Mouse (Mus musculus): ENCODE data around the gene Gm498.

The Gm498 gene

DNA sequence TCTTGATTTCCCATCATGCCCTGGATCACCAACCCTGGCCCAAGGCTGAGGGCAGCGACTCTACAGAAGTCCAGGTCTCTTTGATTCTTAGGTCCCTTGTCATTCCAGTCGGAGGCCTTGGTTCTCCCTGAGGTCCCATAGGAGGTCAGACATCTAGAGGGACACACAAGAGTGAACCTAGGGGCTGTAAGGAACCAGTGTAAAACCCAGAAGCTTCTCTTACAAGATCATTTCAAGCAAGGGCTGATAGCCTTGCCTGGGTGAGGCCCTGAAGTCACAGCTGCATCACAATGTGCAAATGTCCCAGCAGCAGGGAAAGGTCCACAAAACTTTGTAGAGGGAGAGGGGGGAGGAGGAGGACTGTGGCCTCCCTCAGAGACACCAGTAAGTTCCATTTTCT lies at the start of gene Gm498:
Gene Gm498 (plus strand): TSS at position 301 of the 400 bp plus-strand sequence.
- DNase-seq, result no peak

DNA sequence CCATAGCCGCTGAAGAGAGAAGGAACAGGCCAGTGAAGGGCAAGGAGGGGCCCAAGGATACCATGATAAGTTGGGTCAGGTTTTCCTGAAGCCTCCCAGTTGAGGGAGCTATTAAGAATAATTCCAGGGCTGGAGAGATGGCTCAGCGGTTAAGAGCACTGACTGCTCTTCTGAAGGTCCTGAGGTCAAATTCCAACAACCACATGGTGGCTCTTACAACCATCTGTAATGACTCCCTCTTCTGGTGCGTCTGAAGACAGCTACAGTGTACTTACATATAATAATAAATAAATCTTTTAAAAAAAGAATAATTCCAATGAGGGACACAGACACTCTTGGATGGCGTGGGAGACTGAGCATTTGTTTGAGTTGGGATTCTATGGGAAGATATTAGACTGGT lies 47.4 kb upstream of the Gm498 start:
- peak; percentile 38 for DNase-seq

DNA sequence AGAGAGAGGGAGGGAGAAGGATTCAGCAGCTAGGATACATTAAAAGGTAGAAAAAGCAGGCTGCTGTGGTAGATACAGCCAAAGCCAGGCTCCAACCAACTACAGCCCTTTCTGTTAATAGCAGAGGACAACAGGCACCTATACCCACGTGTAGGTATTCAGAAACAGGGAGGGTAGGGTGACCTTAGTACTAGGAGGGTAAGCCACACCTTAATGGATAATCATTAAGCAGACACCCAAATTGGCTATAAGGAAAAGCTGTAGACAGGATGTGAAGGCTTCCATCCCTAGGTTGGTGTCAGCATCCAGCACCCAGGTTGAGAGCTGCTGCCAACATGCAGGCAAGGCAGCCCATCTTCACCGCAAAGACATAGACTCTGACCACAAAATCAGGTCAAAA lies 45.4 kb upstream of the Gm498 start:
- peak; percentile 47 for DNase-seq

DNA sequence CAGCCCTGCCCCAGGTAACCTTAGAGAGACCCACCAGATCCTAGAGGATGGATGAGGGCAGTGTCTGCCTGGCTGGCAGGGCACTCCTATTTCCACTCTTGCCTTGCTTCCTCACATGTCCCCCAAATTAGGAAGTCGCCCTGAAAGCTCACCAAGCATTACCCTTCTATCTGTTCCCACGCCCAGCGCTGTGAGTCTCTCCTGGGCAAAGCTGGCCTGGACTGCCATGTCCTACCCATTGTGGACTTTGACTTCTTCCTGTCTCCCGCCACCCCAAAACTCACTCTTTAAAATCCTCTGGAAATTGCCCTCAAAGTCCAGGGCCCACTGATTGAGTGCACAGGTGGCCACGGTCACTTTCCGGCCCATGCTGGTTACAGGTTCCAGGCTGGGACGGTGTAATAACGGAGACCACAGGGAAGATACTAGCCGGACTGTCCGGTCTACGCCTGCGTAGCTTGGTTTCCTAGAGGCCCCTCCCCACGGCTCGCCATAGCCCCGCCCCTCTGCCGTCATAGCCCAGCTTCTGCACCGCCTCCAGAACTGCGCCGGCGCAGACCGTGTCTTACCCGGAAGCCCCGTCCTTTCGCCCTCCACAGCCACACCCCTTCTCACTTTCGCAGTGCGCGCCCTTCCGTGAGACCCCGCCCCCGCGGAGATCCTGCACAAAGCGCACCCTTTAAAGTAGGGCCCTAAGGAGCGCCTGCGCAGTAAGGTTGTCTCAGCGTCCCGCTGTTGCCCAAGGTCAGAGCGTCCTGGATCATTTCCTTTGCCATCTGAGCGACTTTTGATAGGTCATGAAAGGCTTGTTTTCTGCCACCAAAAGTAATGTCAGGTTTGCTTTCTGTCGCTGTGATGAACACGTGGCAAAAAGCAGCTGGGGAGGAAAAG lies 44.0 kb upstream of the Gm498 start, which contains the start of the genes Nadsyn1 and Dhcr7:
Gene Nadsyn1 (minus strand): TSS at position 475 of the 891 bp plus-strand sequence.
Gene Dhcr7 (plus strand): TSS at position 771 of the 891 bp plus-strand sequence.
- DNase-seq, result peak; percentile 100

DNA sequence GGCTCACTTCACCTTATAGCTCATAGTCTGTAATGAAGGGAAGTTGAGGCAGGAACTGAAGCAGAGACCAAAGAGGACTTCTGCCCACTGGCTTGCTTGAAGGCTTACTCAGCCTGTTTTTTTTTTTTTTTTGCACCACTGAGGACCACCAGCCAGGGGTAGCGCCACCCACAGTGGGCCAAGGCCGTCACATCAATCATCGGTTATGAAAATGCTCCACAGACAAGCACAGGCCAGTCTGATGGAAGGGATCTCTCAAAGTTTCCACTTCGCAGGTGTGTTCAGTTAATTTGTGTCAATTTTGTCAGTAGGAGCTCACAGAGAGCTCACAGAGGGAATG lies 43.4 kb upstream of the Gm498 start:
- peak; percentile 31 for DNase-seq

DNA sequence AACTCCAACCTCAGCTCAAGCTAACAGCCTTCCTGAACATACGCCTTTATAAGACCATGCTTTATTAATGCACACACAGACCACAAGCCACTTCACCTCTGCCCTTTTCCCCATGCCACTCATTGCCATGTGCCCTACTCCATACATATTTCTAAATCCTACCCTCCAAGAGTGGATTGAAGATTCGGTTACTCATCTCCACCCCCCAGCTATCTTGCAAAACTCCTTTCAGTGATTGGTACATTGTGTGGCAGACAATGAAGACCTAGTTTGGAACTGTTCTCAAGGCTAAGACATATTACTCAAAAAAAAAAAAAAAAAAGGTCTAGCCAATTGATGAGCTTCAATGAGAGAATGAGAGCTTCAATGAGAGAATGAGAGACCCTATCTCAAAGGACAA lies 39.7 kb upstream of the Gm498 start:
- DNase-seq, result no peak

DNA sequence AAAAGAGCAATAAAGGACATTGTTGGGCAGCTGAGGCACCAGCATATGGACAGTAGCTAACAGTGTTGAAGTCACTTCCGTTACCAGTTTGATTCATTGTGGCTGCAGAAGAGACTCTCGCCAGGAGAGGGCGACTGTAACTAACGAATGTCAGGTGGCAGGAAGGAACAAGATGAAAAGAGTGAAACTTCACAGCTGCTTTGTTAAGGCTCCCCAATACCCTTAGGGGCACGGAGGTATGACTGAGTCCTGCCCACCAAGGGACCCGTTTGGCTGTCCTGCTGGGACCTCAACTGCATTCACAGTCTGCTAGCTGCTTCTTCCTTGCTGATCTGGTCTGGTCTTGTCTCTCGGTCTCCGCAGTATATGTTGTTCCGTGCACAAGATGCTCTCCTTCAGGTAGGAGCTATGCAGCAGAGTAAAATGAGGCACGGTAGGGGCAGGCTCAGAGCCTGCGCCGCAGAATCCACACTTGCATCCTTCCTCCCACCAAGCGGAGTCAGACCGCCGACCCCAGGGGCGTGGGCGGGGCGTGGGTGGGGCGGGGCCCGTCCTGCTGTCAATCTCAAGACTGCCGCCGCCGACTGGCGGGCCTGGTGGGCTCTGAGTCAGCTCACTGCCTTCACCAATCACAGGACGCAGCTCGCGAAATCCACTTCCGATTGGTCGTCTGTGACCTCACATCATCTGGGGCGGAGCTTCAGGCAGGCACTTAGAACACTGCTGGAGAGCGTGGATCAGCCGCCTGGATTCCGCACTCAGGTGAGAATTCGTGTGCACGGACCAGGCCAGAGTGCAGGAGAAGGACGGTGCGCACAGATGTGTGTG lies 36.9 kb upstream of the Gm498 start:
- DNase-seq, result peak; percentile 97

DNA sequence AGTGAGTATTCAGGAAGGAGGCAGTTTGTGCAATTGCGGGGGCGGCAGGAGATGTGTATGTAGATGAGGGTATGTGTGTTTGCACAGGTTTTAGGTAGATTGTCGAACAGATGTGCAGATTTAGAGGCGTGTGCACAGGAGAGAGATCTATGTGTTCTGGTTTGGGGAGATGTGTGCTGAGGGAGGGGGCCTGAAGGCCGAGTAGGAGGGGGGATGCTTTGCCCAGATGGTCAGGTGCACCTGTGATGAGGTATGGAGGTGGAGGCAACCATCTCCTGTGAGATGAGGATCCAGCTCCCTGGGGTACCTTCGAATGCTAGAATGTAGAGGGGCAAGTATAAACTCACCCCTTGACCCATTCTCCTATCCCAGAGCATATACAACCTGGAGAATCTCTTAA lies 36.2 kb upstream of the Gm498 start:
- DNase-seq, result no peak

DNA sequence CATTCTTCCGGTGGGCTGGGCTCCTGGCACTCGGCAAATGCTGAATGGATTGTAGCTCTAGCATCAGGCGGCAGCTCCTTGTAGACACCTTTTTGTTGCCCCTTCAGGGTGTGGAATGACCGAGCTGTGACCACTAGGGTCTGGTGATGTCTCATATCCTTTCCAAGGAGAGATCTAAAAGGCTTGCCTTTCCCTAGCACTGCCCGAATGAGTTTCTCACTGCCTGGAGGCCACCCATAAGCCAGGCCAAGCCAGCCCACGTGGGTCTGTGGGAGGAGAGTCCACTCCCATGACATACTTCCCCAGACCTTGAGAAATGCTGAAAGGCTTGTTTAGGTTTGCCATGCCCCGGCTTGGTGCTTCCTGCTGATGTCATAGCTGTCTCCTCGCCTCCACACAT lies 34.4 kb upstream of the Gm498 start:
- DNase-seq, result no peak

DNA sequence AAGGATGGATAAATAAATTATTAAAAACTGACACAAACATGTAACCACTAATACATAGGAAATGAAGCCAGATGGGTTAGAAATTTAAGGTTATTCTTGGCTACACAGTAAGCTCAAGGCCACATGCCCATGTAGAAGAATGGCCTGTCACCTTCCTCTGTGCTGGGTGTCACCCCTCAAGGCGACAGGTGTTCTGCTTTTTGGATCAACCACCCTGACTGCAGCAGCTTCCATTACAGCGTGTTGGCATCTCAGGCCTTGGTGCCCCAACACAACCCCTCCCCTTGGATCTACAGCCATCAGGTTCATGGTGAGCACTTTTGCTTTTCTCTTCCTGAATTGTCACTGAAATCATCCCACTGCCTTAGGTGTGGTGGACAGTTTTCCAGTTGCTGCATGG lies 34.0 kb upstream of the Gm498 start:
- DNase-seq, result no peak

DNA sequence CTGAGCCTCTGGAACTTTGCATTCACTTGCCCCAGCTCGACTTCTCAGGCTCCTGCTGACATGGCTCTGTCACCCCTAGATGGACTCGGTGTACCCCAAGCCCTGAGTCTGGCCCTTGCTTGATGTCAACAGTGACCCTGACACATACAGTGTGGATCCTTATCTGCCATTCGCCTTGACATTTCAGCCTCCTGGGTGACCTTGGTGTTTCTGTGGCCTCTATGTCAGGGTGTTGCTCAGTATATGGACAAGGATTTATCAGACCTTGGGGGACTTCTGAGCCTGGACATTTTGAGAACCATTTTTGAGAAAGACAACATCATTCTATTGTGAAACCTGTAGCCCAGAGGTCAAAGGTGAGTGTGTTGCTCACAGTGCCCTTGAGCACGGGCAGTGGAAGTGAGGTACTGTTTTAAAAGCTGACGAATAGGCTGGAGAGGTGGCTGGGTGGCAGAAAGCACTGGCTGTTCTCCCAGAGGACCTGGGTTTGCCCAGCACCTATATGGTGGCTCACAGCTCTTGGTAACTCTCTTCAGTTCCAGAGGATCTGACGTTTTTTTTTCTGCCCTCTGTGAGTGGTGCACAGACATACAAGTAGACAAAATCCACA lies 33.0 kb upstream of the Gm498 start:
- DNase-seq, result no peak

DNA sequence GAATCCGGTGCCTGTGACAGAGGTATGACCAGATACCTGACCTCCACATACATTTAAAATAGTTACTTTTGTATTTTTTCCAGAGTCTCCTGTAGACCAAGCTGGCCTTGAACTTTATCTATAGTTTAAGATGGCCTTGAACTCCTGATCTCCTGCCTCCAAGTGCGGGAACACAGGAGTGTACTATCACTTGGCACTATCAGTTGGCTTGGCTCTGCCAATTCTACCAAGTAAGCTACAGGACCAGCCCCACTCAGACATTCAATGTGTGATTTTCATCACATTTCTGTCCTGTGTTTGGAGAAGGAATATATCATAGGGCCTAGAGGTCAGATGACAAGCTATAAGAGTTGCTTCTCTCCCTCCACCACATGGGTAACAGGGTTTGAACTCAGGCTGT lies 32.3 kb upstream of the Gm498 start:
- DNase-seq, result no peak

DNA sequence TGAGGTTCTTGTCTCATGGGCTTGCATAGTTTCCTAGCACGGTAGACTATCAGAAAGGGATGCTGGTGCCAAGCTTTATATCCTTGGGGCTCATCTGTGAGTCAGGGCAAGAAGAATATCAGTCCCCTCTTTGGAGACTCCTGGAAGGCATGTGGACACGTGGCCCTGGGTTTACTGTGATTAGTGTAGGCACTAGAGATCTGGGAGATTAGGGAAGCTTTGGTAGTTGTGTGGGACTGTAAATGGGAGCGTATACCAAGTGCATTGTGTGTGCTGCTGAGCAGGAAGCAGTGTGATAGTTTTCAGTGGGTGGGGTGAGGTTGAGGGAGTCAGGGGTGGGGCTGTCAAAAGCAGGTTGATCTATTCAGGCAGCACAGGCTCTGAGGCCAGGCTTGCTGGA lies 31.7 kb upstream of the Gm498 start:
- DNase-seq, result no peak

DNA sequence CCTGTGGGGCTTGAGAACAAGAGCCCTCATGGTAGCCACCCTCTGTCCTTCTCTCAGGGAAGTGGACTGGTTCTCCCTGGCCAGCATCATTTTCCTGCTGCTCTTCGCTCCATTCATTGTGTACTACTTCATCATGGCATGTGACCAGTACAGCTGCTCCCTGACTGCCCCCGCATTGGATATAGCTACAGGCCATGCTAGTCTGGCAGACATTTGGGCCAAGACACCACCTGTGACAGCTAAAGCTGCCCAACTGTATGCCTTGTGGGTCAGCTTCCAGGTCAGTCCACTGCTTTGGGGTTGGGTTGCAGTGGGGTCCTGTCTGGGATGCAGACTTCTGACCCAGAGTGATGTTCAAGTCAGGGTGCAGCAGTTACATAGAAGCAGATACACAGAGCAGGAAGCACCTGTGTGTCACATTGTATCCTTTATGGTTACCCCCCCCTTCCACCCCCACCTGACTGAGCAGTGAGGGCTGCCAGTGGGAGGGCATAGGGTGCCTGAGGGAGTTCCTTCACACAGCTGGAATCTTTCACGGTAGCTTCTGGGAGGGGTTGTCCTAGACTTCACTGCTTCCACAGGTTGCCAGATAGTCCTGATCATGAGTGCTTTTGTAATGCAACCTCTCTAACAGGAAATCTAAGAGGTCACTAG lies 28.8 kb upstream of the Gm498 start:
- DNase-seq, result no peak

DNA sequence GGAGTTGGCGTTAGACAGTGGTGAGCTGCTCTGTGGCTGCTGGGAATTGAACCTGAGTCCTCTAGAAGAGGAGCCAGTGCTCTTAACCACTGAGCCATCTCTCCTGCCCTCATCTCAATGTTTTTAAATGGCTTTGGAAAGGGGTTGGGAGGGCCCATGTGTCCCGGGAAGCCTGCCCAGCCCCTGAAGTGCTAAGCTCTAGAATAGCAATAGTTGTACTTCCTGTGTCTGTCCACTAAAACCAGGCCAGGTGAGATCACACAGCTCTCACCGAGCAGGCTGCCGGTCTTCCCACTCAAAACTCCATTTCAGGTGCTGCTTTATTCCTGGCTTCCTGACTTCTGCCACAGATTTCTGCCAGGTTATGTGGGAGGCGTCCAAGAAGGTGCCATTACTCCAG lies 26.5 kb upstream of the Gm498 start:
- DNase-seq, result no peak

DNA sequence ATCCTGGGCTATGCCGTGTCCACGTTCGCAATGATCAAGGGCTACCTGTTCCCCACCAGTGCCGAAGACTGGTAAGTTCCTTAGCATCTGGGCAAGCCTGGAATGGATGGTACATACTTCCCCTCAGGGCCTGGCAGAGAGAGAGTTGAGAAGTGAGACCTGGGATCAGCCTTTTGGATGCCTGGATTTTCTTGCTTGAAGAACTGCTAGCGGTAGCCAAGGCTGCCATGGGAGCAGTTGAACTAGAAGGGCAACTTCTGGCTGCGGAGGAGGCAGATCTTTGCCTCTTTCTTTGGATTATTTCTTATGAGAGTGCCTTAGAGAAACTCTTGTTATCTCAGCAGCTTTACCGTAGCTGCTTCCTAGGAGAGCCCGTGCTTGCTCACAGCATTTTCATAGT lies 25.3 kb upstream of the Gm498 start:
- no peak for DNase-seq

DNA sequence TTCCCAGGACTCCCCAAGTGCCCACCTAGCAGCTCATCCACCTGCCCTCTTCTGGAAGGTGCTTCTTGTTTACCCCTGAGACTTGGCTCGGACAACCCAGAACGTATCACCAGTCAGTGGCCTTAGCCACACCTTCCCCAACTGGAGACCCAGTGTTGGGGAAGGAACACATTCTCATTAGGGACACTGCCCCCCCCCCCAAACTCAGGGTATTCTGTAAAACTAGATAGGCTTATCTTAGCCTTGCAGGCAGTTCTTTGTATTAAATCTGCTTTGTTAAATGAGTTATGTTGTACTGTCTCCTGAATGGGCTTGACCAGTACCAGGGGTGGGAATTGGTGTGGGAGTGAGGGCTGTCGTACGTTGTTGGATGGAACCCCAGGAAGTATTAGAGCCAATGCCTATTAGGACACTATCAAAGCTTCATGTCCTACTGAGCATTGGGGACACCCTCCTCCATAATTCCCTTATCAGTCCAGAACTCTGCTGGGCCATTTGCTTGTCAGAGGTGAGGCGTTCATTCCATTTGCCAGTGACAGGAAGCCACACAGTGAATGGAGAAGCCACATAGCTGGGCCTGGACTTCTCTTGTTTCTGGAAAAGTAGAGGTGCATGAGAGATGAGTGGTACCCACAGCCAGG lies 18.4 kb upstream of the Gm498 start:
- no peak for DNase-seq

DNA sequence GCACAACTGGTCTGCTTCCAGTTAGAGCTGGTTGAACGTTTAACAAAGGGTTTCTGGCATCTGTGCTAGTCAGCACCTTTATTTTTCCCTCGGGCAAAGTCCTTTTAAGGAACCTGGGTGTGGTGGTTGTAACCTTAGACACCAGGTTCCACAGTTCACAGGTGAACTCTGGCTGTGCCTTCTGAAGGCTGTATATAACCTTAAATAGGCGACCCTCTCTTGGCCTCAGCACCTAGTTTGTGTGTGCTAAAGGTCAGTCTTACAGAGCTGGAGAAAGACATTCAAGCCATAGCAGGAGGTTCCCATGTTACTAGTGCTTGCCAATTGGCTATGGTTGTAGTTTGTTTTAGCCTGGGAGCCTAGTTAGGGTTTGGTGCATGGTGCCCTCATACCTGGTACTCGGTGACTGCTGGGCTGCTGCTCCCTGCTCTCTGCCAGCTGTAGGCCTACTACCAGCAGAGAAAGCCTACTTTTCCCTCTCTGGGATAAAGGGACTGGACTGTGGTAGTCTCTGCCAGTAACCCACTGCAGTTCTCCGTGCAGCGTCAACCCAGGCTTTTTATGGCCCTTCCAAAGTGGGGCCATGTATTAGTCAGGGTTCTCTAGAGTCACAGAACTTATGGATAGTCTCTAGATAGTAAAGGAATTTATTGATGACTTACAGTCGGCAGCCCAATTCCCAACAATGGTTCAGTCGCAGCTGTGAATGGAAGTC lies 17.7 kb upstream of the Gm498 start:
- peak; percentile 86 for DNase-seq

DNA sequence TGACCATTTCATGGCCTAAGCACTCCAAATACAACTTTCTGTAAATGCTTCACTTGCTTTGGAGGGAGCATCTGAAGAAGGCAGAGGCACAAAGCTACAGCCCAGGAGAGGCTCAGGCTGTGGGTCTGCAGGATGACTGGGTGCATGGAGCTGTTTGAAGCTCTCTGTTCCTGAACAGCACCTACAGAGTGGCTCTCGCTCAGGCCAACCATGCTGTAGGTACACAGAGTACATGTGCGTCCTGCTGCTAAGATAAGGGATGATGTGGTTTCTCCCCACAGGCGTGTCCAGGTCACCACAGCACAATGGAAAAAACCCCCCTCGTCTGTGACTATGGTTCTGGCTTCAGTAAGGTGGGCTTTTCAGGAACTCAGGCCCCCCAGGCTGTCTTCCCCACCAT lies 2.2 kb downstream of the Gm498 start:
- no peak for DNase-seq

DNA sequence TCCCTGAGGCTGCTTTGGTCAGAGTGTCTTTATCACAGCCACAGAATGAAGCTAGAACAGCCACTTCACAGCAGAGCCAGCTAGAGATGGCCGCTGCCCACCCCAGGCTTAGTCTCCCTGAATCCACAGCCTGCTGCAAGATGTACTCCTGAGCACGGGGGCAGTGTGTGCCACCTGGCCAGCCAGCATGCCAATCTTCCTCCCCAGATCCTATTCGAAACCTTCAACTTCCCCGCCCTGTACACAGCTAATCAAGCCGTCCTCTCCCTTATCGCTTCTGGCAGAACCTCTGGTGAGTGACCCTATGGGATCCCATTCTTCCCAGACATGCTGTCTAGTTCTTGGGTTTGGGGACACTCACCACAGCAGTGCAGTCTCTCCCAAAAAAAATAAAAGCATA lies 17.1 kb downstream of the Gm498 start:
- no peak for DNase-seq

DNA sequence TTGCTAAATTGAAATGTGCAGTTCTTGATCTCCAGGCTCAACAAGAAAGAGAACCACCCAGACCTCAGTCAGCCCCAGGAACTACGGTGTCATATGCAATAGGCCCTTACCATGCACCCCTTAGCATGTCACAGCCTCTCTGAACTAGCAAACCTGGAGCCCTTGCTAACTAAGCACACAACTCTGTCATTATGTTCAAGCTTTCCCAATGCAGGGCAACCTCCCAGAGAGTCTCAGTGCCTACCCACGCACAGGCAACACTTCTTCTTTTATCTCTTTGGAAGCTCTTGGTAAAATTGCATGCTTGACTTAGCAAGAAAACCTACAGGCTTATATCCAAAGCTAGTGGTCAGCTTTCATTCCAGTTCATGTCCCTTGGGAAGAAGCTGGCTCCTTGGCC lies 24.5 kb downstream of the Gm498 start:
- DNase-seq, result no peak

DNA sequence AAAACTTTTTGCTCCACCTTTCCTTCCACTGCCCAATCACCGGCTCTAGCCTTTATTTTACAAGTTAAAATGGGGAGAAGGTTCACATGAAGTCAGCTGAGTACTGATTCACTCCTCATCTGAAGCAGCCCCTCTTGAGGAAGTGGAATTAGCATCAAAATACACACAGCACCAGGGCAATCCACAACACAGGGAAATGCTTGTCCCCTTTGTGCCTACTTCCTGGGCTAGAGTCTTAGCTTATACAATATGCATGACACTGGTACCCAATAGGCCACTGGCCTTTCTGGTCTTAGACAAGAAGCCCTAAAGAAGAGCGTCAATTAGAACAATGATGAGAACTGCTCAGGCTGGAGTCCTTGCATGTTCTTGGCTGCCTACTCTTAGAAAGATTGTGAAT lies 25.7 kb downstream of the Gm498 start:
- no peak for DNase-seq

Measured in kidney, adult 9 months (tissue).